Mouse (Mus musculus) neural tube, postnatal 0 days (tissue): ENCODE results near the gene Taf7l. TPM values are rescaled to one million over a fixed set of nuclear protein-coding genes. Genes with fewer than 3 reads are reported as not detected.

ENCODE experiments used
- polyA plus RNA-seq: library from polyadenylated mRNA; unstranded; fragments of >200 nt; fragmentation: Nextera tagmentation; extraction: Ambion mirVana; gene quantifications from 2 replicates; pipeline ENCODE4 v1.2.1, GENCODE M21; 2015

The Taf7l gene
- polyA plus RNA-seq, result 0.18 and 0.31 TPM in 2 replicates

GRCm38 (mm10) chrX:134476290-134476689, at the start of gene Taf7l:
Gene Taf7l, minus strand, starts transcription at chrX:134476490.

Other genes starting within 250 kb of the Taf7l start
- 5.9 and 6.3 TPM in 2 replicates for gene Trmt2b, start 199.5 kb downstream of the Taf7l start, polyA plus RNA-seq
- gene Tmem35a, start 181.3 kb downstream of the Taf7l start, polyA plus RNA-seq, result 110 and 112 TPM in 2 replicates
- gene Cenpi, start 168.4 kb downstream of the Taf7l start, polyA plus RNA-seq, result 4.2 and 5.0 TPM in 2 replicates
- gene Drp2, start 71.9 kb downstream of the Taf7l start, polyA plus RNA-seq, result 8.6 and 11.6 TPM in 2 replicates
- 47.2 and 47.5 TPM in 2 replicates for gene Timm8a1, start 65.4 kb upstream of the Taf7l start, polyA plus RNA-seq
- gene Btk, start 107.1 kb upstream of the Taf7l start, polyA plus RNA-seq, result 0.80 and 0.87 TPM in 2 replicates
- 176 and 210 TPM in 2 replicates for gene Rpl36a, start 109.2 kb upstream of the Taf7l start, polyA plus RNA-seq
- 5.8 and 7.9 TPM in 2 replicates for gene Gla, start 124.6 kb upstream of the Taf7l start, polyA plus RNA-seq
- 94.8 and 109 TPM in 2 replicates for gene Hnrnph2, start 124.7 kb upstream of the Taf7l start, polyA plus RNA-seq
- 4.2 and 4.6 TPM in 2 replicates for gene Armcx4, start 210.0 kb upstream of the Taf7l start, polyA plus RNA-seq
- 90.8 and 97.2 TPM in 2 replicates for gene Armcx1, start 241.5 kb upstream of the Taf7l start, polyA plus RNA-seq